Mouse (Mus musculus) gastrocnemius, adult 8-10 months (tissue): ENCODE measurements around the gene Lcn5. TPM values are rescaled to one million over a fixed set of nuclear protein-coding genes. Genes with fewer than 3 reads are reported as not detected.
A peak's percentile ranks its signal among the peaks of the same experiment; 100 is the strongest.
"Not testable (repeated sequence)": the region's sequence is repeated elsewhere in the genome, so short reads cannot be mapped to it uniquely, and the experiment has no call there.

Source experiments
- DNase-seq, 2 experiments: peaks; one replicate each; pipeline ENCODE4 v3.0.0; 2022; ENCODE audit warnings: low spot score in 2 of 2
- total RNA-seq, 4 experiments: library from RNA; stranded (reverse); gene quantifications; 2 replicates each; pipeline ENCODE4 v1.2.4; 2022

The Lcn5 gene
- total RNA-seq, 4 experiments from 2014 or later: not detected

DNA sequence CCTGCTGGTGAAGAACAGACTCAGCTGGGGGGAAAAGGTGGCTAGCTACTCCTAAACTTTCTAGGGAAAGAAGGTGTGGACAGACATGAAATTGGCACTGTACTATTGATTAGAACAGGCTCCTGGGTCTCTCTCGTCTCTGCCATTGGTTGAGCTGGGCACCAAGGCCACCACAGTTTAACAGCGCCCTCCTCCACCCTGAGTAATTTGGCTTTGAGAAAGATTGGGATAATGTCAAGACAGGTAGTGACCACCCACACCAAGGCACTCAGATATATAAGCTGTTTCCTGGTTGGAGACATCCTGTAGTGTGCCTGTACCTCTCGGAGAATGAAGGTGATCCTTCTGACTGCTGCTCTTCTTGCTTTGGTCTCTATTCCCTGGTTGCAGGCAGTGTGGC, 18.7 kb downstream of the Lcn5 start, which contains the start of gene Lcn6:
Gene Lcn6, plus strand, starts transcription at position 301 of the 400 bp plus-strand sequence.
- no peak for DNase-seq

DNA sequence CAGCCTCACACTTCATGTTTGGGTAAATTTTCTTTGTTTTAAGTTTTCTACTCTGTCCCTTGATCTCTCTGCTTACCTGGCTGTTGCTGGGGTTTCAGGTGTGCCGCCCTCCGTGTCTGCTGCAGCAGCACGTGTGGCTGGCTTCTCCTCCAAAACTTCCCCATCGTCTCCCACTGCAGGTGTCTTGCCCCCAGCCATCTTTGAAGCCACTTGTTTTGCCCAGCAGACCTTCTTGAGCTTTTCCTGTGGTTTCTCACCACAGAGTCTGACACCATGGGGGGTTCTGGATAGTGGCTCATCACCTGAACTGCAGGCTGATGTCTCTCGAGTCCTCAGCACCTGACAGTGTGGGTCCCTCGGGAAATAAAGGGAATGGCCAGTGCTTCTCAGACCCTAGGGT, 21.8 kb downstream of the Lcn5 start:
- no peak for DNase-seq

- DNase-seq: no peak
Observed at GRCm38 (mm10) chr2:25682426-25682825, 24.7 kb downstream of the Lcn5 start, which contains the start of gene Lcn10. Lcn10 (plus strand) TSS chr2:25682726.

GRCm38 (mm10) chr2:25686941-25687340, 29.2 kb downstream of the Lcn5 start:
- no peak for DNase-seq

DNA sequence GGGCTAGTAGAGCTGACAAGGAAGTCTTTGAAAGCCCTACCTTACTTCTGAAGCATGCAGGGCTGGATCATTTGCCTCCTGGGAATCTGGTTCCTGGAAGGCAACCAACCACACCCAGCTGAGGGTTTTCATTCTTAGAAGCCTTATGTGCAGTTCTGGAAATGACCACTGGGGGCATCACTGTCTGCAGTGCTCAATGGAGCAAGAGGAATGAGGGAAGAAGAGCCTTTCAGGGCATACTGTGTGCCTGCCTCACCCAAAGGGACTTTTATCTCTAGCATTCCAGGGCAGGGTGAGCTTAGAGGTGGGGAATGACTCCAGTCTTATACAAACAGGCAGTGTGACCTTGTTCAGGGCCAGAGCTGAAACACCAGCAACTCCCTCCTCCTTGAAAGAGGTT, 36.9 kb downstream of the Lcn5 start:
- peak; percentile 18 to 27 for DNase-seq

GRCm38 (mm10) chr2:25696951-25697350, 39.2 kb downstream of the Lcn5 start:
- no peak for DNase-seq

- DNase-seq: no peak
Observed at GRCm38 (mm10) chr2:25698696-25699095, 40.9 kb downstream of the Lcn5 start.

- DNase-seq: not testable (repeated sequence)
Observed at GRCm38 (mm10) chr2:25699743-25700142, 42.0 kb downstream of the Lcn5 start, which contains the start of gene Obp2a. Obp2a (plus strand) TSS chr2:25700043.

- DNase-seq: no peak
Observed at GRCm38 (mm10) chr2:25701001-25701400, 43.2 kb downstream of the Lcn5 start.

DNA sequence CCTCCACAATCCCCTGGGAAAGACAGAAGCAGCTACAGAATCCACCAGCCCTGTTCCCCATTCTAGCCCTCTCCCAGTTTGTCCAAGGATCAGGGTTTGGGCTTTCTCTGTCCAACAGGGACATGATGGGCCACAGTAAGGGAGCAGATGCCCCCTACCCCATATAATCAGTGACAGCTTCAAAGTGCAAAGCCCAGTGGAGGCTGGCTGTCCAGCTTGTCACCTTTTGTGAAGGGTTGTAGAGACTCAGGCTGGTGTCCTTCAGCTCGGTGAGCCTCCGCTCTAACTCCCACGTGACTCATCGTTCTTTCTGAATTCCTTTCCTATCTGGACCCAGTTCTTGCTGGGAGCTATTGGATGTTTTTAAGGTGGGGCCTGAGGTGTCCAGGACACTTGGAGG, 46.0 kb downstream of the Lcn5 start:
- DNase-seq: no peak

- peak; percentile 34 to 48 for DNase-seq
Observed at GRCm38 (mm10) chr2:25706643-25707481, 49.1 kb downstream of the Lcn5 start, which contains the start of gene Bmyc. Bmyc (plus strand) TSS chr2:25706739.

GRCm38 (mm10) chr2:25708121-25708520, 50.4 kb downstream of the Lcn5 start:
- DNase-seq: peak; percentile 22 to 42

DNA sequence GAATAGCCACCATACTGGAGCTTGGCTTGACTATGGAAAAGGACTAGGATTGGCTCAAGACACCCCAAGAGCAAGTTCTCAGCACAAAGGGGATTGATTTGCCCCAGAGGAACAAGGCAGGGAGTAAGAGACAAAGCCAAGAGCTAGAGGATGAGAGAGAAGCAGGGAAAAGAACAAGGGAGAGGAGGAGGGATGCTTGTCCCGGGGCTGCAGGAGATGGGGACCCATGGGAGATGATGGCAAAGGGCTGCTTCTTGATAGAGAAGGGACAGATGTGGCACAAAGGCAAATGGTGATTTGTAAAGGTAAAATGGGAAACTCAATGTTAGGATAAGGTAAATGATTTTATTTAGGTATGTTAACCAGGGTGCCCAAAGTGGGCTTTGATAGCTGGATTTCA, 51.3 kb downstream of the Lcn5 start:
- DNase-seq: not testable (repeated sequence)

DNA sequence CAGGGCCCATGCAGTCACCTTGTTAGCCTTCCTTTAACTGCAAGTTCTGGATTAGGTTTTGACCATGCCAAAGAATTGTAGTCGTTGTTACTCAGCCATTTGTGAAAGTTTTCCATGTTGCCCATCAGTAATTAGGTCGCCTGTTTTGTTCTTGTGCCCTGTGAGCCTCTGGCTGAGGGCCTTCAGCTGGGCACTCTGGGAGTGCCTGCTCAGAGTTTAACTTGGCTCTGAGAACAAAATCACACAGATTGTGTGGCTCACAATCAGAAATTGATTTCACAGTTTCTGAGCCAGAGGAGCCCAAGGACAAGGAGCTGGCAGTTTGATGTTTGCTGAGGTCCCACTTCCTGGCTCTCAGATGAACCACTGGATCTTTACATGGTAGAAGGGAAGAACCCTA, 52.0 kb downstream of the Lcn5 start:
- DNase-seq: not testable (repeated sequence)

Other genes with a start within 250 kb of the Lcn5 start
- gene Fut7, start 234.7 kb upstream of the Lcn5 start, total RNA-seq: not detected
- 10 to 100 TPM; 14.6 to 19.4 (median 16.0) TPM for gene Abca2, start 229.2 kb upstream of the Lcn5 start, total RNA-seq
- 1 to 10 TPM in 1 of 4 experiments, under 1 TPM in 2, not detected in 1; 0.64 to 1.1 (median 0.77) TPM for gene Clic3, start 201.1 kb upstream of the Lcn5 start, total RNA-seq
- 10 to 100 TPM; 11.2 to 15.0 (median 14.9) TPM for gene Paxx, start 196.9 kb upstream of the Lcn5 start, total RNA-seq
- gene Ptgds, start 187.9 kb upstream of the Lcn5 start, total RNA-seq: not detected
- gene Lcn12, start 164.0 kb upstream of the Lcn5 start, total RNA-seq: not detected
- 100 to 1,000 TPM in 1 of 4 experiments, 10 to 100 TPM in 3; 83.3 to 100 (median 89.7) TPM for gene Fbxw5, start 157.2 kb upstream of the Lcn5 start, total RNA-seq
- 1 to 10 TPM; 1.0 to 1.8 (median 1.6) TPM for gene C8g, start 156.2 kb upstream of the Lcn5 start, total RNA-seq
- gene Traf2, start 111.0 kb upstream of the Lcn5 start, total RNA-seq: 10 to 100 TPM; 12.0 to 18.8 (median 15.2) TPM
- gene Edf1, start 100.1 kb upstream of the Lcn5 start, total RNA-seq: 100 to 1,000 TPM; 104 to 172 (median 141) TPM
- gene Mamdc4, start 83.1 kb upstream of the Lcn5 start, total RNA-seq: under 1 TPM; 0.19 to 0.46 (median 0.33) TPM
- 10 to 100 TPM; 62.8 to 69.7 (median 65.5) TPM for gene Phpt1, start 82.7 kb upstream of the Lcn5 start, total RNA-seq
- gene Ajm1, start 76.2 kb upstream of the Lcn5 start, total RNA-seq: under 1 TPM; 0.13 to 0.20 (median 0.16) TPM
- gene Rabl6, start 49.4 kb upstream of the Lcn5 start, total RNA-seq: 10 to 100 TPM; 83.3 to 94.6 (median 89.3) TPM
- gene Ccdc183, start 40.3 kb upstream of the Lcn5 start, total RNA-seq: not detected
- gene Tmem141, start 35.9 kb upstream of the Lcn5 start, total RNA-seq: 10 to 100 TPM; 14.9 to 22.8 (median 17.3) TPM
- gene Fcna, start 29.9 kb upstream of the Lcn5 start, total RNA-seq: 1 to 10 TPM in 3 of 4 experiments, under 1 TPM in 1; 0.41 to 4.2 (median 1.9) TPM
- gene Lcn8, start 4.8 kb upstream of the Lcn5 start, total RNA-seq: 1 to 10 TPM; 3.5 to 8.6 (median 5.2) TPM
- gene Lcn6, start 18.8 kb downstream of the Lcn5 start, total RNA-seq: not detected
- gene Lcn10, start 24.8 kb downstream of the Lcn5 start, total RNA-seq: not detected
- gene Obp2a, start 42.1 kb downstream of the Lcn5 start, total RNA-seq: not detected
- 10 to 100 TPM; 18.7 to 22.3 (median 20.6) TPM for gene Bmyc, start 48.8 kb downstream of the Lcn5 start, total RNA-seq
- not detected for gene Obp2b, start 79.1 kb downstream of the Lcn5 start, total RNA-seq
- gene Lcn3, start 107.6 kb downstream of the Lcn5 start, total RNA-seq: not detected
- not detected for gene Lcn11, start 119.1 kb downstream of the Lcn5 start, total RNA-seq
- not detected for gene Gm13539, start 124.3 kb downstream of the Lcn5 start, total RNA-seq
- not detected for gene Glt6d1, start 157.9 kb downstream of the Lcn5 start, total RNA-seq
- not detected for gene Lcn9, start 165.2 kb downstream of the Lcn5 start, total RNA-seq
- gene Sohlh1, start 189.3 kb downstream of the Lcn5 start, total RNA-seq: not detected
- under 1 TPM in 3 of 4 experiments, not detected in 1; 0.10 to 0.31 (median 0.24) TPM for gene Kcnt1, start 205.8 kb downstream of the Lcn5 start, total RNA-seq